Mouse (Mus musculus) embryonic facial prominence, embryonic 14.5 days (tissue): Measurements from ENCODE around the gene Ppan. TPM values are rescaled to one million over a fixed set of nuclear protein-coding genes. Genes with fewer than 3 reads are reported as not detected.

Experiments used
- ATAC-seq: fragments of 200-750 bp; cut with Nextera tagmentation; 2 replicates; pipeline ENCODE4 v1.8.0; 2017; ENCODE audit warnings: low read depth, moderate number of reproducible peaks, moderate TSS enrichment
- DNase-seq: peaks from one replicate; pipeline ENCODE4 v3.0.0-alpha.2; 2015; ENCODE audit warnings: low spot score
- H3K27ac ChIP-seq: fragments of 300-500 bp; sonication (generic); replicated peaks from 2 replicates; pipeline ENCODE4 v1.5.1; 2014; ENCODE audit warnings: low read depth, mild to moderate bottlenecking, low read length, moderate library complexity
- H3K27me3 ChIP-seq: fragments of 300-500 bp; sonication (generic); replicated peaks from 2 replicates; pipeline ENCODE4 v1.6.1; 2014; ENCODE audit warnings: low read length; ENCODE audit not compliant: control insufficient read depth, insufficient read depth
- H3K36me3 ChIP-seq: fragments of 300-500 bp; sonication (generic); 2 replicates; pipeline ENCODE4 v1.6.1; 2014; ENCODE audit warnings: low read length, mixed read lengths; ENCODE audit not compliant: control insufficient read depth, insufficient read depth
- H3K4me1 ChIP-seq: fragments of 300-500 bp; sonication (generic); 2 replicates; pipeline ENCODE4 v1.6.1; 2014; ENCODE audit warnings: antibody characterized with exemption, low read length; ENCODE audit not compliant: control insufficient read depth, insufficient read depth
- H3K4me2 ChIP-seq: fragments of 300-500 bp; sonication (generic); 2 replicates; pipeline ENCODE4 v1.6.1; 2014; ENCODE audit warnings: low read depth, mild to moderate bottlenecking, low read length, moderate library complexity, mixed read lengths
- H3K4me3 ChIP-seq: fragments of 300-500 bp; sonication (generic); 2 replicates; pipeline ENCODE4 v1.5.1; 2014; ENCODE audit warnings: low read depth, mild to moderate bottlenecking, low read length
- H3K9ac ChIP-seq: fragments of 300-500 bp; sonication (generic); 2 replicates; pipeline ENCODE4 v1.6.1; 2014; ENCODE audit warnings: low read depth, mild to moderate bottlenecking, low read length, moderate library complexity, mixed read lengths
- H3K9me3 ChIP-seq: fragments of 300-500 bp; sonication (generic); 2 replicates; pipeline ENCODE4 v1.6.1; 2016; ENCODE audit warnings: low read length; ENCODE audit not compliant: control insufficient read depth
- WGBS: fragments of 180-500 bp; shearing (Covaris S2); extraction: QIAGEN DNeasy Blood & Tissue Kit; methylation state at CpG from one replicate; pipeline ENCODE4 v1.1.7; 2014; 5-methylcytosine and 5-hydroxymethylcytosine counted together
- polyA plus RNA-seq: library from polyadenylated mRNA; unstranded; fragments of >200 nt; fragmentation: Nextera tagmentation; extraction: Ambion mirVana; gene quantifications from 2 replicates; pipeline ENCODE4 v1.2.1, GENCODE M21; 2014

Gene Ppan
- 65.7 and 76.3 TPM in 2 replicates for polyA plus RNA-seq

- peak; percentile 99 for DNase-seq
- H3K4me1 ChIP-seq: no peaks in the 10 kb centered on the region
- H3K4me3 ChIP-seq: peak within 1 kb of the TSS; percentile 82
- peak within 1 kb of the TSS; percentile 87 for H3K27ac ChIP-seq
- WGBS: under 1% methylated on average over 38 of the region's 43 CpGs
- peaks cover 37% of the 10 kb centered on the region for H3K36me3 ChIP-seq
- ATAC-seq: peak; percentile 97
- peak within 1 kb of the TSS; percentile 90 for H3K9ac ChIP-seq
- H3K4me2 ChIP-seq: peak within 1 kb of the TSS; percentile 84
- H3K9me3 ChIP-seq: peaks cover 4% of the 10 kb centered on the region; the same call in 1 of the 2 replicates
- H3K27me3 ChIP-seq: no peaks in the 10 kb centered on the region
Observed at GRCm38 (mm10) chr9:20887704-20888385, at the start of gene Ppan. TSS of gene Ppan (plus strand) at chr9:20888175.

- Histone ChIP-seq H3K27me3 (no peaks in the 10 kb centered on the region), H3K4me2 (no peak overlapping the region), H3K4me3 (no peak overlapping the region), H3K27ac (no peak overlapping the region), H3K9me3 (no peaks in the 10 kb centered on the region), H3K4me1 (no peaks in the 10 kb centered on the region), H3K9ac (no peak overlapping the region), H3K36me3 (no peaks in the 10 kb centered on the region)
- 60% methylated on average over 5 of the region's 6 CpGs for WGBS
- DNase-seq (no peak), ATAC-seq (no peak)
Observed at GRCm38 (mm10) chr9:20838931-20839330, 49.0 kb upstream of the Ppan start.

GRCm38 (mm10) chr9:20842211-20842610 lies 45.8 kb upstream of the Ppan start:
- DNase-seq (no peak), ATAC-seq (no peak)
- Histone ChIP-seq H3K4me1 (no peaks in the 10 kb centered on the region), H3K9me3 (no peaks in the 10 kb centered on the region), H3K36me3 (no peaks in the 10 kb centered on the region), H3K4me3 (no peak overlapping the region), H3K4me2 (no peak overlapping the region), H3K27me3 (no peaks in the 10 kb centered on the region), H3K9ac (no peak overlapping the region), H3K27ac (no peak overlapping the region)
- WGBS: 67% methylated on average over 4 of the region's 4 CpGs

GRCm38 (mm10) chr9:20842670-20843069 lies 45.3 kb upstream of the Ppan start:
- H3K4me2 ChIP-seq: no peak overlapping the region
- ATAC-seq (no peak), DNase-seq (no peak)
- no peak overlapping the region for H3K4me3 ChIP-seq
- H3K27me3 ChIP-seq: no peaks in the 10 kb centered on the region
- H3K27ac ChIP-seq: no peak overlapping the region
- no peaks in the 10 kb centered on the region for H3K36me3 ChIP-seq
- H3K9ac ChIP-seq: no peak overlapping the region
- 23% methylated on average over 2 of the region's 2 CpGs for WGBS
- H3K4me1 ChIP-seq: no peaks in the 10 kb centered on the region
- no peaks in the 10 kb centered on the region for H3K9me3 ChIP-seq

GRCm38 (mm10) chr9:20850179-20850578 lies 37.8 kb upstream of the Ppan start:
- Histone ChIP-seq H3K4me3 (no peak overlapping the region), H3K4me2 (no peak overlapping the region), H3K9ac (no peak overlapping the region), H3K36me3 (no peaks in the 10 kb centered on the region), H3K27me3 (no peaks in the 10 kb centered on the region), H3K9me3 (no peaks in the 10 kb centered on the region), H3K4me1 (no peaks in the 10 kb centered on the region), H3K27ac (no peak overlapping the region)
- DNase-seq (no peak), ATAC-seq (no peak)
- WGBS: 79% methylated on average over 2 of the region's 2 CpGs

GRCm38 (mm10) chr9:20857131-20857530 lies 30.8 kb upstream of the Ppan start:
- no peaks in the 10 kb centered on the region for H3K27me3 ChIP-seq
- 10% methylated on average over 6 of the region's 6 CpGs for WGBS
- ATAC-seq: no peak
- no peak overlapping the region for H3K27ac ChIP-seq
- DNase-seq: peak; percentile 80
- H3K4me1 ChIP-seq: no peaks in the 10 kb centered on the region
- no peak overlapping the region for H3K4me3 ChIP-seq
- no peaks in the 10 kb centered on the region for H3K36me3 ChIP-seq
- H3K9me3 ChIP-seq: no peaks in the 10 kb centered on the region
- no peak overlapping the region for H3K4me2 ChIP-seq
- no peak overlapping the region for H3K9ac ChIP-seq

- no peak for DNase-seq
- H3K9me3 ChIP-seq: no peaks in the 10 kb centered on the region
- H3K36me3 ChIP-seq: no peaks in the 10 kb centered on the region
- H3K4me3 ChIP-seq: no peak overlapping the region
- no peak overlapping the region for H3K9ac ChIP-seq
- 47% methylated on average over 6 of the region's 6 CpGs for WGBS
- no peaks in the 10 kb centered on the region for H3K27me3 ChIP-seq
- no peak for ATAC-seq
- H3K4me1 ChIP-seq: no peaks in the 10 kb centered on the region
- H3K4me2 ChIP-seq: no peak overlapping the region
- no peak overlapping the region for H3K27ac ChIP-seq
Observed at GRCm38 (mm10) chr9:20859926-20860325, 28.0 kb upstream of the Ppan start.

GRCm38 (mm10) chr9:20861821-20862220 lies 26.2 kb upstream of the Ppan start:
- H3K4me2 ChIP-seq: no peak overlapping the region
- H3K9me3 ChIP-seq: no peaks in the 10 kb centered on the region
- H3K27ac ChIP-seq: no peak overlapping the region
- 5% methylated on average over 4 of the region's 4 CpGs for WGBS
- DNase-seq: no peak
- no peak overlapping the region for H3K9ac ChIP-seq
- H3K36me3 ChIP-seq: no peaks in the 10 kb centered on the region
- H3K4me3 ChIP-seq: no peak overlapping the region
- ATAC-seq: no peak
- H3K4me1 ChIP-seq: no peaks in the 10 kb centered on the region
- no peaks in the 10 kb centered on the region for H3K27me3 ChIP-seq

GRCm38 (mm10) chr9:20862225-20862624 lies 25.8 kb upstream of the Ppan start:
- Histone ChIP-seq H3K27ac (no peak overlapping the region), H3K9me3 (no peaks in the 10 kb centered on the region), H3K4me3 (no peak overlapping the region), H3K36me3 (no peaks in the 10 kb centered on the region), H3K4me2 (no peak overlapping the region), H3K4me1 (no peaks in the 10 kb centered on the region), H3K27me3 (no peaks in the 10 kb centered on the region), H3K9ac (no peak overlapping the region)
- DNase-seq (no peak), ATAC-seq (no peak)
- 53% methylated on average over 4 of the region's 4 CpGs for WGBS
